Mouse (Mus musculus): ENCODE data around the gene Tmem270. TPM values are rescaled to one million over a fixed set of nuclear protein-coding genes. Genes with fewer than 3 reads are reported as not detected.

The Tmem270 gene
- polyA plus RNA-seq, 1 experiment, result not detected

DNA sequence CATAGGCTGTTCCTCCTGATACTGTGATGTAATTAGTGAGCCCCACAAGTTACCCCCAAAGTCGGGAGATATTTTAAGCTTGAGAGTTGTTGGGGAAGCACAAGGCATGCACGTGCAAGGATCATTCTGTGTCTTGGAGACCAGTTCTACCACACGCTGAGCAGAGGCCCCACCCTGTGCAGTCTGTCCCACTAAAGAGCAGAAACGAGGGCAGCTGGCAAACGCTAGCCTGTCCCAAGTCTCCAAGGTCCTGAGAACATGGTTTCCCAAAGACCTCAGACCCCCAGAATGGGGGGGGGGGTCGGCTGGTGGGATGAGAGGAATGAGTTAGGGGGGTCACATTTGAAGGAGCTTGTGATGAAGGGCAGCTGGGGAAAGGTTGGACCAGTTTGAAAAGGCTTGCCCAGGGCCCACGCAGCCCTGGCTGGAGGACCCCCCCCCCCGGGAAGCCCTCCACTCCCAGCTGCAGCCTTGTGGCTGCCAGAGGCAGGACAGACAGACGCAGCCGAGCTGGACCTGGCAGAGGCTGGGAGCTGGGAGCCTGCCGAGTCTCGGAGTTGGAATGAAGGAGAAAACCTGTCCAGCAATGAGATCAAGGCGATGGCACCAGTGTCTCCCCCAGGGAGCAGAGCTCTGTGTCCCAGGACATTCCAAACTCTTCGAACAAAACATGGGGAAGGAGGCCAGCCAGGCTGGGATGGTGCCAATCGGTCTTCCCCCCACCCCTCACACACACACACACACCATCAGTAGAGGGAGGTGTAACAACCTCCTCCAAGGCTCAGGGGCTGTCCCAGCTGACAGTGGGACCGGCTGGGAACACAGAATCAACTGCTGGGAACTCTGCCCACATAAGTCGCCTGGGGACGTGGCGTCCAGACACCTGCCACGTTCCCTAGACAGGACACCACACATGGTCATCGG is 32.3 kb downstream of the Tmem270 start:
- no peak for TF ChIP-seq CTCF (IDR thresholded peaks at IDR 0.05; ENCODE audit: extremely low read depth, insufficient read depth, insufficient read length, insufficient replicate concordance)
- no peak for TF ChIP-seq POLR2A (IDR thresholded peaks at IDR 0.05; ENCODE audit: low read depth, low read length)

DNA sequence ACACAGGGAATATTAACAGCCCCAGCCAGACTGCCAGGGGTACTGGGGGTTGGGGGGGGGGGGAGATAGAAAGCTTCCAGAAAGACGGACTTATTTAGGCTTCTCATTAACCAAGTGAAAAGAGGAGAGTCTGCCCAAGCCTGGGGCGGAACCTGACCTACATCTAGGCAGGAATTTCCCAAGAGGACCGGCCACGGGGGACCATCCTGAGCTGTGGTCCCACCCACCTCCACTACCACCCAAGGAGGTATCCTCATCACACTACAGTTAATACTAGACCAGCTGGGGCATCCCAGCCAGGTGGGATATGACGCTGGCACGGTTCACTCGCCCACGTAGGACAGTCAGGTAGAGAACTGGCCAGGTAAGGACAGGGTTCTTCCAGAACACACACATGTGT is 33.5 kb downstream of the Tmem270 start:
- TF ChIP-seq CTCF (IDR thresholded peaks at IDR 0.05; ENCODE audit: extremely low read depth, insufficient read depth, insufficient read length, insufficient replicate concordance), result no peak
- no peak for TF ChIP-seq POLR2A (IDR thresholded peaks at IDR 0.05; ENCODE audit: low read depth, low read length)

More for the DNA sequence above, 32.3 kb downstream of the Tmem270 start:
- H3K4me1 ChIP-seq (ENCODE audit: control insufficient read depth, insufficient read depth, insufficient read length), result no peaks in the 10 kb centered on the region
- H3K36me3 ChIP-seq (ENCODE audit: control insufficient read depth, insufficient read depth, low read length), result no peaks in the 10 kb centered on the region
- no peak for DNase-seq (ENCODE audit: low read depth in 1 of 2, low spot score in 2 of 2)
- 80% methylated on average over 21 of the region's 21 CpGs for WGBS
- no peak overlapping the region for H3K4me3 ChIP-seq (ENCODE audit: extremely low read depth, insufficient read depth, insufficient read length)
- no peak overlapping the region for H3K27ac ChIP-seq (ENCODE audit: insufficient read depth, low read length)
- H3K27me3 ChIP-seq (ENCODE audit: control insufficient read depth, insufficient read depth, low read length), result no peaks in the 10 kb centered on the region

DNA sequence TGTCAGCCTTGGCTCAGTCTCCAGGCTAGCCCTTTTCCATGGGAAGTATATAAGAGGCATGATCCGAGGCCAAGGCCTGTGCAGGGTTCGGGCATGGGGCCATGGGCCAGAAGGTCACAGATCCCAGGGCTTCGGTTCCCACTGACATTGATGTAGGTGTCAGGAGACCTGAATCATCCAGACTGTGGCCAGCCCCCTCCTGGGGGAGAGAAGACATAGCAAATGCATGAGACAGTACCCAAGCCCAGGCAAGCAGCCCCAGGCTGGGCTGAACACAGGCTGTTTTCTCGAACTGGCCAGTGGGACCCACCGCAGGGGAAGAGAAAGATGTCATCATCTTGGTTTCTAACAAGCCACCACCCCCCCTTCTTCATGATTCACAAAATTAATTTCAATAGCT is 33.9 kb downstream of the Tmem270 start:
- 80% methylated on average over 5 of the region's 5 CpGs for WGBS
- TF ChIP-seq POLR2A (IDR thresholded peaks at IDR 0.05; ENCODE audit: low read depth, low read length) (no peak), CTCF (IDR thresholded peaks at IDR 0.05; ENCODE audit: extremely low read depth, insufficient read depth, insufficient read length, insufficient replicate concordance) (no peak)
- no peaks in the 10 kb centered on the region for H3K27me3 ChIP-seq (ENCODE audit: control insufficient read depth, insufficient read depth, low read length)
- no peak overlapping the region for H3K27ac ChIP-seq (ENCODE audit: insufficient read depth, low read length)
- H3K4me1 ChIP-seq (ENCODE audit: control insufficient read depth, insufficient read depth, insufficient read length), result no peaks in the 10 kb centered on the region
- no peaks in the 10 kb centered on the region for H3K36me3 ChIP-seq (ENCODE audit: control insufficient read depth, insufficient read depth, low read length)
- no peak for DNase-seq (ENCODE audit: low read depth in 1 of 2, low spot score in 2 of 2)
- no peak overlapping the region for H3K4me3 ChIP-seq (ENCODE audit: extremely low read depth, insufficient read depth, insufficient read length)

More for the DNA sequence above, 33.5 kb downstream of the Tmem270 start:
- Histone ChIP-seq H3K27ac (ENCODE audit: insufficient read depth, low read length) (no peak overlapping the region), H3K36me3 (ENCODE audit: control insufficient read depth, insufficient read depth, low read length) (no peaks in the 10 kb centered on the region), H3K4me3 (ENCODE audit: extremely low read depth, insufficient read depth, insufficient read length) (no peak overlapping the region), H3K4me1 (ENCODE audit: control insufficient read depth, insufficient read depth, insufficient read length) (no peaks in the 10 kb centered on the region), H3K27me3 (ENCODE audit: control insufficient read depth, insufficient read depth, low read length) (no peaks in the 10 kb centered on the region)
- no peak for DNase-seq (ENCODE audit: low read depth in 1 of 2, low spot score in 2 of 2)
- 82% methylated on average over 8 of the region's 8 CpGs for WGBS

DNA sequence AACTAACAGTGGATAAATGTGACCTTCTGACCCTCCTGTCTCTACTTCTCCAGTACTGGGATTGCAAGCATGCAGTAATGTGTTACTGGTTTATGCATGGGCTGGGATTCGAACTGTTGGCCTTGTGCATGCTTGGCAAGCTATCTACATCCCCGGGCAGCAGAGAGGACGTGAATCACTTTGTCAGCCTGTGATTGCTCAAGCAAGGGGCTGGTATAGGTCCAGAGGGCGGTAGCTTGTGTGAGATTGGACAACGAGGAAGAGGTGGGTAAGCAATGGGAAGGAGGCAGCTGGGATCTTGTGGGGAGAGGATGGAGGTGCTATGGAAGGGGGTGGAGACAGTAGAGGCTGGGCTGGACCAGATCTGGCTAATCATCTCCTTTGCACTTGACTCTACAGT is 38.0 kb downstream of the Tmem270 start:
- TF ChIP-seq CTCF (IDR thresholded peaks at IDR 0.05; ENCODE audit: extremely low read depth, insufficient read depth, insufficient read length, insufficient replicate concordance) (no peak), POLR2A (IDR thresholded peaks at IDR 0.05; ENCODE audit: low read depth, low read length) (no peak)
- DNase-seq (ENCODE audit: low read depth in 1 of 2, low spot score in 2 of 2), result no peak
- Histone ChIP-seq H3K4me3 (ENCODE audit: extremely low read depth, insufficient read depth, insufficient read length) (no peak overlapping the region), H3K27me3 (ENCODE audit: control insufficient read depth, insufficient read depth, low read length) (no peaks in the 10 kb centered on the region), H3K4me1 (ENCODE audit: control insufficient read depth, insufficient read depth, insufficient read length) (no peaks in the 10 kb centered on the region), H3K36me3 (ENCODE audit: control insufficient read depth, insufficient read depth, low read length) (no peaks in the 10 kb centered on the region), H3K27ac (ENCODE audit: insufficient read depth, low read length) (no peak overlapping the region)
- WGBS, result 58% methylated on average over 5 of the region's 5 CpGs

DNA sequence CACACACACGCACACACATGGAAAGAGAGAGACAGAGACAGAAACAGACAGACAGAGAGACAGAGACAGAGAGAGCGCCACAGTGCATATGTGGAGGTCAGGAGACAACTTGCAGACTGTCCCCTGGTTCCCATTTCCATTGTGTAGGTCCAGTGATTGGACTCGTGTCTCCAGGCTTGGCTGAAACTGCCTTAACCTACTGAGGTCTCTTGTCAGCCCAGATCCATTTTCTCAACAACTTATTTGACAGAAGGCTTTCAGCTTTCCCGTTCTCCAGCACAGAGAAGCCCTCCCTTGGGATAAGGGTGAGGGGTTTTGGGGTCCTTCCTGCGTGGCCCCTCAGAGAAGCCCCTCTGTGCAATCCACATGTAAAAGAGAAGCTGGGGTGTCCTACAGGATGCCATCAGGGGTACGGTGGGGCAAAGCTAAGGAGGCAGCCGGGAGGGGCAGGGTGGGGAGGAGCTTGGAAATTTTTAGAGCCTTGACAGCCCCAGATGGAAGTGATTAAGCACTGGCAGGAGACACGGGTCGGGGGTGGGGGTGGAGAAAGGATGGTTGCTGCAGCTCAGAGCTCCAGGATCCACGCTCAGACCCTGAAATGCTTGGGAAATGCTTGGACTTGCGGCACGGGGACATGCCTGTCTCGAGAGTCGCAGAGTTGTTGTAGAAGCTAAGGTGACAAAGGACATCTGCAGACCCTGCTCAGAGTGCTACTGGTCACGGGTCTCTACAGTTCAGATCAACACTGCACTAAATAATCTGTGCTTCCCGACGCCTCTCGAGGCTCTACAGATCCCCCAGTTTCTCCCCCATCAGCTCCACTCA is 39.0 kb downstream of the Tmem270 start:
- TF ChIP-seq POLR2A (IDR thresholded peaks at IDR 0.05; ENCODE audit: low read depth, low read length), result no peak
- TF ChIP-seq CTCF (IDR thresholded peaks at IDR 0.05; ENCODE audit: extremely low read depth, insufficient read depth, insufficient read length, insufficient replicate concordance), result no peak
- 58% methylated on average over 18 of the region's 18 CpGs for WGBS
- DNase-seq (ENCODE audit: low read depth in 1 of 2, low spot score in 2 of 2), result no peak

DNA sequence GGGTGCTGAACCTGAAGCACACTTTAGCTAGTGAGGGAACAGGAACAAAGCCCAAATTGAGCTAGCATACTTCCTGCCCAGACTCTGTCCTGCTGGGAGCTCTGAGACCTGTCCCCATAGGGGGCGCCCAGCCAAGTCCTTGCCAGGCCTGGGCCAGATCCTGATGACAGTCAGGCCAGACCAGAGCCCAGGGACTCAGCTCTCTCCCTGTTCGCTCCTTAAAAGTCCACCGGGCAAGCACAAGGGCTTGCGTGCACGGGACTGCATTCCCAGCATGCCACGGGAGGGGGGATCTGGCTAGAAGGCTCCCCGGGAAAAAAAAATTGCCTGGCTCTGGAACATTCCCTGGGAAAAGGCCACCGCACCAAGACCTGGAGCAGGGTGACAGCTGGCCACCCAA is 41.4 kb downstream of the Tmem270 start:
- no peak overlapping the region for H3K27ac ChIP-seq (ENCODE audit: insufficient read depth, low read length)
- no peaks in the 10 kb centered on the region for H3K36me3 ChIP-seq (ENCODE audit: control insufficient read depth, insufficient read depth, low read length)
- no peak for DNase-seq (ENCODE audit: low read depth in 1 of 2, low spot score in 2 of 2)
- no peak overlapping the region for H3K4me3 ChIP-seq (ENCODE audit: extremely low read depth, insufficient read depth, insufficient read length)
- 75% methylated on average over 8 of the region's 8 CpGs for WGBS
- H3K27me3 ChIP-seq (ENCODE audit: control insufficient read depth, insufficient read depth, low read length), result no peaks in the 10 kb centered on the region
- H3K4me1 ChIP-seq (ENCODE audit: control insufficient read depth, insufficient read depth, insufficient read length), result no peaks in the 10 kb centered on the region
- no peak for TF ChIP-seq POLR2A (IDR thresholded peaks at IDR 0.05; ENCODE audit: low read depth, low read length)
- TF ChIP-seq CTCF (IDR thresholded peaks at IDR 0.05; ENCODE audit: extremely low read depth, insufficient read depth, insufficient read length, insufficient replicate concordance), result no peak

More for the DNA sequence above, 39.0 kb downstream of the Tmem270 start:
- Histone ChIP-seq H3K27ac (ENCODE audit: insufficient read depth, low read length) (no peak overlapping the region), H3K27me3 (ENCODE audit: control insufficient read depth, insufficient read depth, low read length) (no peaks in the 10 kb centered on the region), H3K4me1 (ENCODE audit: control insufficient read depth, insufficient read depth, insufficient read length) (no peaks in the 10 kb centered on the region), H3K4me3 (ENCODE audit: extremely low read depth, insufficient read depth, insufficient read length) (no peak overlapping the region), H3K36me3 (ENCODE audit: control insufficient read depth, insufficient read depth, low read length) (no peaks in the 10 kb centered on the region)
